Mouse (Mus musculus) liver, postnatal 0 days (tissue): Measurements from ENCODE around the gene Bpifa5.
A peak's percentile ranks its signal among the peaks of the same experiment; 100 is the strongest.

Experiments
- CTCF ChIP-seq: sonication (generic); IDR thresholded peaks from 2 replicates; pipeline ENCODE4 v1.5.1; 2016; ENCODE audit warnings: antibody characterized with exemption, low read depth
- EP300 ChIP-seq: IDR thresholded peaks from 2 replicates; pipeline ENCODE4 v1.6.1; 2016; ENCODE audit warnings: antibody characterized with exemption, low read depth, mild to moderate bottlenecking

DNA sequence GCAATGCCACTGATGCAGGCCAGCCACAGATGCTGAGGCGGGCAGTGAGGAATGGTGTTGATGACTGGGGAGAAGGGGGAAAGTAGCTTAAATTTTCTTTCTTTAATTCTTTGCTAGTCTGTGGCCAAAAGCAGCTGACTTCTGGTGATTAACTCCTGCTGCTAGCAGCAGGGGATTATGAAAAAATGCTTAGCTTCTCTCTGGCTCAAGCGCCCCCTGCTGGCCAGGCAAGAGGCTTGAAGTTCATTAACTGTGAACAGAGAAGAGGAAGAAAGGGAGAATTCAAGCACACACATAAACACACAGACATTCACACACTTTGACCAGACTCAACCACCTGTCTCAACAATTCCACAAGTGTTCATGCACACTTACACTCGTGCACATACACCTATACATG lies 4.0 kb upstream of the Bpifa5 start:
- TF ChIP-seq EP300 = no peak
- TF ChIP-seq CTCF = peak; percentile 67
